Mouse (Mus musculus) ovary, postnatal 14 days (tissue): ENCODE measurements at regions not wholly inside any gene's neighbourhood (a gene's known extent, or its start where the extent isn't known, plus 50 kb on each side); places are given as distances from the start of the nearest gene placed in this dataset.
"Not testable (repeated sequence)": the region's sequence is repeated elsewhere in the genome, so short reads cannot be mapped to it uniquely, and the experiment has no call there.

Experiments
- DNase-seq: peaks from one replicate; pipeline ENCODE4 v3.0.0; 2022; ENCODE audit warnings: low spot score

DNA sequence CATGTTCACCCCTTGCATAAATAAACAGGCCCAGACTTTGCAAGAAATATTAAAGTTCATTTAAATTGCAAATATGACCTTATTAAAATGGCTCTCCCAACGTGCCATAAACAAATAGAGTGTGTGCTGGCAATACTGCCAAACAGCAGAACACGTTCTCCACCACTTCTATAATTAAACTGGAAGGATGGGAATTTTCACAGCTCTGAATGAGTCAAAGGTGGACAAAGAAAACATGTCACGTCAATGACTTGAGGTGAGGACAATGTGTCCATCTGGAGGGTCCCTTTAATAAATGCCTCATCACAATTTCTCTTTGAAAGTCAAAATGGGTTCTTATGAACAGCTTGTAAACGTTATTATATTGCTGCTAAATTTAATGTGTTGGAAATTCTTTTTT lies 114.8 kb downstream of the Galc start:
- DNase-seq: no peak

DNA sequence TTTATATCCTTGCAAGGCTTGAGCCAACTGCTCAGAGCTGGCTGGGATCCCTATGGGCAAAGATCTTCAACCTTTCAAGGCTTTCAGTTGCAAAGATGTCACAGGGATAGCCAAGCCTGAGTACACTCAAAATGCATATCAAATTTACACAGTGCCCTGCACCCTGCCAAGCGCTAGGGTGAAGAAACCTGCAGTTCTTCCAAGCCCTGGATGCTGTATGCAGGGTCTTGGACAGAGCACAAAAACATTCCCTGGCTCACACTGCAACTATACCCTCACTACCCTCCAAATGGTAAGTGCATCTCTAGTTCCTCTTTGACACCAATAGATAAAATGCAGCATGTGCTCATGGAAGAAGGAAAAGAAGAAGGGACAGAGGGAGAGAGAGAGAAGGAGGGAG lies 116.1 kb downstream of the Galc start:
- DNase-seq: no peak

- DNase-seq: not testable (repeated sequence)
Observed at GRCm38 (mm10) chr12:98139906-98140305, 119.4 kb downstream of the Galc start.

DNA sequence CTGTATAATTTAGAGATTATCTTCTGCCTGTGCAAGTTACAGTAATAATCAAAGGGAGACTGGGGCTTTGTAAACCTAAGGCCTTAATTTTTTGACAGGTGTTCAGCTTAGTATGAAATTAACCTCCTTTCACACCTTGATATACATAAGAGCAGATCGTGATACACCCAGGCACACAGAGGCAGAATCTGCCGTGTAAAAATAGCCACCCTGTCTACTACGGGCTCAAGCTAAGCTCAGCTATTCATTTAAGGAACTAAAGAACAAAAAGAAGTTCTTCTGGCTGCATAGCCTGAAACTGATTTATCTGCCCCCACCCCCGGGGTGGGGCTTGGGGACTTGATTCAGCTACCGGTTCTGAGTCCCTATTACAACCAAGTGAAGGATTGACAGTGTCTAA lies 128.0 kb downstream of the Galc start:
- DNase-seq: no peak

DNA sequence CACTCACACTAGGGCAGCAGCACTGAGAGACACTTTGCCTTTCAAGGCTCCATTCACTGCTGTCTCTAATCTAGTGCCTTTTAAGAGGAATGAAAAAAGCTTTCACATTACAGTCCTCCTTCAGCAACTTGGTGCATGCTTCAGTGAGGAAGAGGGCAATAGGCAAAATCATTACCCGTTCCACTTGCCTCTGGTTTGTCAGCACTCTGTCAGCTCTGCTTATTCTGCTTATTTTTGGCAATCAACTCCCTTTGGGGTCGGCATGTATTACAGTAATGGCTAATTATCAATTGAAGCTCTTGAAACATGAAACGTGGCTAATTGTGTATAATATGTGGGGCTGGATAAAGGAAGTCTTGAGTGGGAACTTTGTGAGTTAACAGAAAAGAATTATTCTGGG lies 135.7 kb downstream of the Galc start:
- DNase-seq: no peak

DNA sequence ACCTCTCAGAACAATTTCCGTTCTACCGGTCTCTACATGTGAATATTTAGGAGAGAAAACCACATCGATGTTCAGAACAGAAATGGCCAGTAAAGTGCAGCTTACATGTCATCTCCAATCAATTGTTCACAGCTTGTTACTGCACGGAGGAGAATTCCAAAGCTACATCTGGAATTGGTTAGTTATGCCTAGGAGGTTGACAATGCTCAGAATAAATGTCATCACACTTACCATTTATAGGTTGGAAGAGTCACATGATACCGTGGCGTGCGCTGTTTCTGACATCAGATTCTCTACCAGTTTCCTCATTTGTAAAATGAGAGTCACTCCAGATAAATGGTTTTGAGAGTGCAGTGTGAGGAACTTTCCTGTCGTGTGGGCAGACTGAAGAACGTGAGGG lies 151.2 kb downstream of the Galc start:
- no peak for DNase-seq

DNA sequence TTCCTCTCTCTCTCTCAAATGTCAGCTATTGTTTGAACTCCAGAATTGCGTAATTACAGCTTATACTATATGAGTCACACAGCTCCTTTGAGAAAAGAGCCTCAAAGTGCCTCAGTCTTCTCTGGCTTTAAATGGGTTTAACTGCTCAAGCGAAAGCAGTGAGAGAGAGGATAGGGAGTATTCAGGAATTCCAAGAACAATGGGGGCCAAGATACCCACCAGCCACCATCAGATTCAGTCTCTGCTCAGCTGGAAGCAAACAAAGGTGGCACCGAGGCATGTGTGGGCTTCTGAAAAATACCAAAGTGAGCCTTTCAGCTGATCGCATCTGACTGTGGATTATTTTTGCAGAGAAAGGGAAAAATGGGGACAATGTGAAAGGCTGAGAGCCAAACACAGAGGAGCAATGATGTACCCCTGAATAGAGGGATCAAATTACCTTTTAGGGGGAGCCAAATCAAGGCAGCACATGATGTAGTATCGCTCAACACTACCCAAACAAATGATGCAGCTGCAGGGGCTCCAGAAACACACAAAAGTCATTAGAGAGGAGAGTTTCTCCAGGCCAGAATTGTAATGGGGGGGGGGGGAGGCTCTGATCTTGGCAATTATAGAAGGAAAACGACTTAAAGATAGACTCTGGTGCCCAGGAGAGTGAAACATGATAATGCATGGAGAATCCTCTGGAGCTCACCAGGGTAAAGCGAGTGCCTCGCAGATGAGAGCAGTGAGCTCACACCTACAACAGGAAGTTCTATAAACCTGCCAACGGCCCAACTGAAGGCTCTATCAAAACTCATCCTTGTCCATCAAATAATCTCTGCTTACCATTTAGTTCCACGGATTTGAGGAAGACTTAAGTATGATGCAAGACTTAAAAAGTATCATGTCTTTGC lies 152.2 kb downstream of the Galc start:
- no peak for DNase-seq

DNA sequence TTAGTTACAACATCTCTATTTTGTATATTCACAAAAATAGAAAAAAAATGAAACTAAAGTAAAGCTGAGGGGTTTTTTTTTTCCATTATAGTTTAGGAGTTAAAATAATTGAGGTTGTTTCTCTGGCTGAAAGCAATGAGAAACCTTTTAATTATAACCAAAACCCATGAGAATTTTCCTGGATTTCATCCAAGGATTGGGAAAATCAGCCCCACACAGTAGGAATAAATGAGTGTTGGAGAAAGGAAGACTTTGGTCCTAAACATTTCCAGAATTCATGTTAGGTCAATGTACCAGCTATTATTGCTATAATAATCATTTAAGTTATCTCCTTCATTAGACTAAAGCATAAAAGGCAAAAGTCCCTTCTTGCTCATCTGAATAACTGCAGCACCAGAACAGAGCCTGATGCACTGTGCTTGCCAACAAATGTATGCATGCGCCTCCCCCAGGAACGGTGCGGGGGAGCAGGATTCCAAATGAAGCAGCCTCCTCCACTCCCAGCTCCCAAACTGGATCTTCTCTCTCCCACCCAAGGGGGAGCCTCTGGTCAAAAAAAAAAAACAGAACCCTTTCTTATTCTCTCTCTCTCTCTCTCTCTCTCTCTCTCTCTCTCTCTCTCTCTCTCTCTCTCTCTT lies 153.0 kb downstream of the Galc start:
- DNase-seq: no peak

DNA sequence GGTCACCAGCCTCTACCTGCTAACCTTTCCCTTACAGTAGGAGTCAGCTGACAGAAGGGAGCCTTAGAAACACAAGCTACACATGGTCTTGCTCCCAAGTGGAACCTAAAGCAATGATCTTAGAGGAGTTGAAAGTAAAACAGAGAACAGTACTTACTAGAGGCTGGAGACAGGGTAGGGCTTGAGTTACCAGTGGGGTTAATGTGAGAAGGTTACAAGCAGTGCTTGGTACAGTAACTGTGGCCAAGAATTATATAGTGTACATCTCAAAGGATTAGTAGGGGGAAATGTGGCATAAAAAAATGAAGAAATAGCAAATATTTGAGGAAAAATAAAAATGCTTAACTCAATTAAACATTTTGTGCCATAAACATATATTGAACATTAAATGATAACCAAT lies 153.5 kb downstream of the Galc start:
- DNase-seq: no peak

DNA sequence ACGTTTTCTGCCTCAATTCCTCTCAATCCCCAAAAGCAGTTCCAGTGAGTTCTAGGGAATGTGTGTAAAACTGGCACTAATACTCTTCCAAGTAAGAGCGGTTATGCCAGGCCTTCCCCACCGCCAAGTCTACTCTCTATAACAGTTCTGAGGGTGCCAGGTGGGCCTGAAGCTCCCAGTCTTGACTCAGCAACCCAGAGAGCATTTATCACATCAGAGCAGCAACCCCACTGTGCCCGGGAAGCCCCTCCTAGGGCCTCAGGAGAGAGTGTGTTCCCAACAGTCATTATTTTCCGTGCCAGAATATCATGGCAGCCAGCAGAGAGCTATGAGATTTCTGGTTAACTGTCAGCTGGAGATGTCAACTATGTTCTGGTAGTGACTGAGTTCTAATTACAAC lies 169.1 kb downstream of the Galc start:
- no peak for DNase-seq

GRCm38 (mm10) chr12:98078351-98078750 lies 180.9 kb downstream of the Galc start:
- no peak for DNase-seq

DNA sequence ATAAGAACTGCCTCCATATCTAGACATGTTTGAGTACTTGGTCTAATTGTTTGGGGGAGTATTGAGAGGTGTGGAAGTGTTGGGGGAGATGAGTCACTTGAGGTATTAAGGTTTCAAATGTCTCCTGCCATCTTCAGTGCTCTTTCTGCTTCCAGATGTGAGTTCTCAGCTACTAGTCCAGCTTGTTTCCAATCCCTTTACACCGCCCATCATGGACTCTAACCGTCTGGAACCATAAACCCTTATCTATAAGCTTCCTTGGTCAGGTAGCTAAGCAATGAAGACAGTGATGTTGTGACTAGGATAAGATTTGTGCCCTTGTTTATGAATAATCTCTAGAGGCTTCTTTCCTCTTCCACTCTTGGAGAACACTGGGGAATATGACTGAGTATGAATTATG lies 183.7 kb downstream of the Galc start:
- no peak for DNase-seq

DNA sequence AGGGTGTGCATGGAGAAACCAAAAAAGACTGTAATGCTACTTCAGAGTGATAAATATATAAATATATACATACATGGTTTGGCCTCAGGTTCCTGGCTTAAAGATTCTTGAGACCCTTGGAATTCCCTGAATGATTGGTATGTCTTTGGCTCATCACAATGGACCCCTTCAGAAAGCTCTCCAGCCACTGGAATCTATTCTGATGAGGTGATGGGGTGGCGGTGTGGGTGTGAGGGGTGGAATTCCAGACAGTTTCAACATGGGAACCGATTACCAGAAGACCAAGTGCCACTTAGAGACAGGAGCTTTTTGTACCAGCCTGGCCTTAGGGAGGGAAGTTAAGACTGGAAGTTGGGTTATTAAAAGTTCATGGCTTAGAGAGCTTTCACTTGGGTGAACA lies 190.1 kb downstream of the Galc start:
- no peak for DNase-seq

- DNase-seq: no peak
Observed at GRCm38 (mm10) chr12:98059419-98060180, 199.7 kb downstream of the Galc start.

- no peak for DNase-seq
Observed at GRCm38 (mm10) chr12:98058977-98059376, 200.3 kb downstream of the Galc start.

DNA sequence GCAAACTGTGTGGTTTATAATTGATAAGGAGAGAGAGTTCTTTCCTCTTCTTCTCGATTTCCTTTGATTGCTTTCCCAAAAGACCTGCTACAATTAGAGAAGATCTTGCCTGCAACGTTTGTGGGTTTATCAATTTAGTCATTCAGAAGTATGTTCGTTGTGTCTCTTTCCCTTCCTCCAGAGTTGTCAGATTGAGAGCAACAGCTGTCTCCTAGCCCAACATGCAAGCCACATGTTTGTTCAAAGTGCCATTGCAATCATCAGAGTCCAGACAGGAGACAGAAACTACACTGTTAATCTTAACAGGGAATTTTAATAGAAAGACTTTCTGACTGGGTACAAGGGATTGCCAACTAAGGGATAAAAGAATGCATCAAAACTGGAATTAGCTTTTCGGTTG lies 208.3 kb downstream of the Galc start:
- no peak for DNase-seq

DNA sequence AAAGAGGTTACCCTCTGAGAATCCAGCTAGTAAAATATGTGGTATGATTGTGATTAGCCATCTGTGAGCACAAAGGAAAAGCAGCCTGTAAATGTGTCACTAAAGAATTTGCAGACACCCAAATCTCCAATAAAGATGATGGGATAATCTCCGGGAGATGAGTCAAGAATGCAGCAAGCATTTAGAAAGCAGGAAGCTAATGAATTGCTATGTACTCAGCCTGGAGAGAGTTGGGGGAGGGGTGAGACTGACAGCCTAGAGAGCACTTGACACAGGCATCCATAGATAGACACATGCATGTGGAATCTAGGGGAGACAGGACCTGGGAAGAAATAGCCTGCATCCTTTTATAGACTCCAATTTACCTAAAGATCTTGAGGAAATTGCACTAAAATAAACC lies 208.8 kb downstream of the Galc start:
- DNase-seq: no peak

- no peak for DNase-seq
Observed at GRCm38 (mm10) chr12:98050057-98050456, 209.2 kb downstream of the Galc start.

DNA sequence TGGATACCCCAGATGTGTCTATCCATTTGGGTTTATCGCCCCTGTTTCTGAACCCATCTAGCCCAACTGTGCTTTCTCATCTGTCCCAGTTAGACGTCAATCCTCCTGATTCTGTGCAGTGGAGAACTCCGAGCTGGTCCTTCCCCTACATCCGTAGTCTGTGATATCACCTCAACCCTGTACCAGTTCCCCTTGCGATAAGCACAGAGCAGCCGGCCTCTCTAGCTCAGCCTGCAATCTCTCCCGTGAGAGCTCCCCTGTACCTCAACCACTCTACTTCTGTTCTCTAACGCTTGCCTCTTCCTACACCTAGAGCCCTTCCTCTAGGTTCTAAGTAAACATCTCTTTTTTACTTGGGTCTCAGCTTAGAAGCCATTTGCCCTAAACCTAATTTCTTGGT lies 211.5 kb downstream of the Galc start:
- DNase-seq: no peak

DNA sequence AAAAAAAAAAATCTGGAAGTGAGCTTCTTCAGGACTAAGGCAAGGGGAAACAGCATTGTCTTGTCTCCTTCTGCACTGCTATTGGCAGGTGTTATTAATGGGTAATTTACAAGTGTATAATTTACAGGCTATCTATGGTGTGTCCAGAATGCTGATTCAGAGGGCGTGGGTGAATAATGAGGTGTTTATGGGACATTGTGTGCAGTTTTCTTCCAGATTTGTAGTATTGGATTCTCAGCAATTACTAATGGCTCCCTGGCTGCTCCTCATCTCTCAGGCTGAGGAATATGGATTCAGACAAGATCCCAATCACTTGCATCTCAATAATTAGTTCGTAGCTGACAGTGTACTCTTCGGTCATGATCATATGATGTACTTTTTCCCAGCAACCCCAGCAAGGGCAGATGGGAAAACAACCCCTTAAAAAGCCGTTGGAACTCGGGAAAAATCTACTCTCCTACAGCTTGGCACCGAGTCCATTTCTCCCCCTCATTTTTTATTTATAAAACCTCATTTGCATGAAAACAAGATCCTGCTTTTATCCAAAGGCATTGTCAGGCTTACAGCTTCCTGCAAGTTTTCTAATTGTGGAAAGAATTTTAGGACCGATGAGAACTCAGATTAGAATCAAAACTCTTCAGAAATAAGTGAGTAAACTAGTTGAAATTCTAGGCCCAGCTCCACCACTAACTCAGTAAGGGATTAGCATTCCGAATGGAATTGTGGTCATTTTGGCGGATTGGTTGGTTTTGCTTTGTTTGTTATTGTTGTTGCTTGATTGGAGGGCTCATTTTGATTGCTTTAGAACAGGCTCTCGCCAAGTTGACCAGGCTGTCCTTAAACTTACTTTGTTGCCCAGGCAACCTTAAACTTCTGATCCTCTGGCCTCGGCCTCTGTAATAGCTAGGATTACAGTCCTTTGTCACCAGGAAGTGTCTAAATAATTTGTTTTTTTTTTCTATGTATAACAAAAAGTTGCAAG lies 212.5 kb downstream of the Galc start:
- no peak for DNase-seq

GRCm38 (mm10) chr12:98045784-98046458 lies 213.3 kb downstream of the Galc start:
- DNase-seq: no peak
